Mouse (Mus musculus) MEL (cell line): ENCODE measurements at regions not wholly inside any gene's neighbourhood (a gene's known extent, or its start where the extent isn't known, plus 50 kb on each side); places are given as distances from the start of the nearest gene placed in this dataset.
"Not testable (repeated sequence)": the region's sequence is repeated elsewhere in the genome, so short reads cannot be mapped to it uniquely, and the experiment has no call there.

Experiments
- CTCF ChIP-seq, 3 experiments: IDR thresholded peaks in 2 of 3; conservative IDR thresholded peaks in 1 of 3; 2 replicates each; pipeline ENCODE4 v1.5.1; 2011 to 2012; ENCODE audit warnings: low read length in 3 of 3, low read depth in 2 of 3, mild to moderate bottlenecking in 2 of 3, improper control_type of control experiment in 1 of 3, inconsistent platforms in 1 of 3, mixed read lengths in 1 of 3, moderate library complexity in 1 of 3; ENCODE audit not compliant: control insufficient read depth in 1 of 3, insufficient read depth in 1 of 3, poor library complexity in 1 of 3, severe bottlenecking in 1 of 3
- GATA1 ChIP-seq: IDR thresholded peaks from 2 replicates; pipeline ENCODE4 v1.6.1; 2011; ENCODE audit warnings: low read depth, low read length, improper control_type of control experiment
- POLR2A ChIP-seq, 2 experiments: IDR thresholded peaks; 2 replicates each; pipeline ENCODE4 v1.6.1; 2011 to 2012; ENCODE audit warnings: low read length in 2 of 2, mild to moderate bottlenecking in 2 of 2, control low read depth in 1 of 2, improper control_type of control experiment in 1 of 2, low read depth in 1 of 2, moderate library complexity in 1 of 2; ENCODE audit not compliant: control insufficient read depth in 1 of 2, insufficient read depth in 1 of 2, poor library complexity in 1 of 2

DNA sequence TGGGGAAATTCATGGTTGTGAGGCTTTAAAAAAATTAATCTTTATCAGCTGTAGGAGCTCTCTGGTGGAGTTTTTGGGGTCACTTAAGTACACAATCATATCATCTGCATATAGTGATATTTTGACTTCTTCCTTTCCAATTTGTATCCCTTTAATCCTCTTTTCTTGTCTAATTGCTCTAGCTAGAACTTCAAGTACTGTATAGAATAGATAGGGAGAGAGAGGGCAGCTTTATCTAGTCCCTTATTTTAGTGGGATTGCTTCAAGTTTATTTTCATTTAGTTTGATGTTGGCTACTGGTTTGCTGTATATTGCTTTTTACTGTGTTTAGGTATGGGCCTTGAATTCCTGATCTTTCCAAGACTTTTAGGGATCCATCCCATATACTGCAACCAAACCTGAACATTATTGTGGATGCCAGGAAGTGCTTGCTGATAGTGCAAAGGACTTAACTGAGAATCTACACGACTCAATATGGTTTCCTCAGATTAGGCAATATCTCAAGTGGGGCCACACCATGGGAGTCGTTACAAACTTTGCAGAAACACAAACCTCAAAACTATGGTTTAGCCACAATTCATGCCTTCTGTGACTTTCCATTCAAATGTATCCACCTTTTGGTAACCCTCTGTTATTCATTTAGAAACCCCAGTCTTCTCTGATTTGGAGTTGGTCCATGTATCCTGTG, 585.6 kb upstream of the Olfr1507 start:
- TF ChIP-seq POLR2A (IDR thresholded peaks at IDR 0.05; ENCODE audit: control insufficient read depth in 1 of 2, insufficient read depth in 1 of 2, low read depth in 1 of 2, low read length in 2 of 2, poor library complexity in 1 of 2); CTCF (IDR thresholded peaks at IDR 0.05 in 2 of 3, conservative IDR thresholded peaks at IDR 0.05 in 1 of 3; ENCODE audit: control insufficient read depth in 1 of 3, insufficient read depth in 1 of 3, low read depth in 2 of 3, low read length in 3 of 3, poor library complexity in 1 of 3, severe bottlenecking in 1 of 3); GATA1: not testable (repeated sequence)
